Mouse (Mus musculus): ENCODE results near the gene Ncor2. TPM values are rescaled to one million over a fixed set of nuclear protein-coding genes. Genes with fewer than 3 reads are reported as not detected.

The Ncor2 gene
- total and polyA plus RNA-seq, 3 experiments: 5.0 to 46.8 TPM; not detected in 1

GRCm38 (mm10) chr5:125177481-125178134, 1.4 kb downstream of the Ncor2 start (continued):
- TF ChIP-seq MEF2A (IDR thresholded peaks at IDR 0.05; ENCODE audit: extremely low read depth, insufficient replicate concordance, low read depth, low read length, poor library complexity, severe bottlenecking): no peak
- no peak for TF ChIP-seq TAL1 (IDR thresholded peaks at IDR 0.05; ENCODE audit: low read length)
- TF ChIP-seq ZNF384 (IDR thresholded peaks at IDR 0.05; ENCODE audit: low read depth, low read length): peak; percentile 58; the same call in 1 of the 2 replicates
- TF ChIP-seq ZC3H11A (IDR thresholded peaks at IDR 0.05; ENCODE audit: low read depth, low read length): no peak
- no peak for TF ChIP-seq SMC3 (IDR thresholded peaks at IDR 0.05; ENCODE audit: low read depth, low read length)
- peak; percentile 77 for TF ChIP-seq TBP (IDR thresholded peaks at IDR 0.05; ENCODE audit: low read depth, low read length)
- TF ChIP-seq MAX (IDR thresholded peaks at IDR 0.05; ENCODE audit: low read length): no peak
- 0 out of 2 replicates have a peak, but pooled peaks have one; percentile 20 for TF ChIP-seq MAZ (IDR thresholded peaks at IDR 0.05; ENCODE audit: low read depth, low read length)
- no peak; a peak in 1 of 4 replicates for TF ChIP-seq POLR2A (IDR thresholded peaks at IDR 0.05; ENCODE audit: control insufficient read depth in 1 of 2, insufficient read depth in 1 of 2, low read depth in 1 of 2, low read length in 2 of 2, poor library complexity in 1 of 2)
- peak in 1 of 3 experiments; percentile 13; a peak in 1 of 6 replicates for TF ChIP-seq CTCF (IDR thresholded peaks at IDR 0.05 in 2 of 3, conservative IDR thresholded peaks at IDR 0.05 in 1 of 3; ENCODE audit: control insufficient read depth in 1 of 3, insufficient read depth in 1 of 3, low read depth in 2 of 3, low read length in 3 of 3, poor library complexity in 1 of 3, severe bottlenecking in 1 of 3)
- peak; percentile 44 for TF ChIP-seq SIN3A (IDR thresholded peaks at IDR 0.05; ENCODE audit: low read length)
- TF ChIP-seq GATA1 (IDR thresholded peaks at IDR 0.05; ENCODE audit: low read depth, low read length): no peak
- TF ChIP-seq BHLHE40 (IDR thresholded peaks at IDR 0.05; ENCODE audit: borderline replicate concordance, low read depth, low read length): no peak
- TF ChIP-seq E2F4 (IDR thresholded peaks at IDR 0.05; ENCODE audit: borderline replicate concordance, low read depth, low read length): no peak
- no peak for TF ChIP-seq HCFC1 (IDR thresholded peaks at IDR 0.05; ENCODE audit: low read depth, low read length)
- TF ChIP-seq CHD2 (IDR thresholded peaks at IDR 0.05; ENCODE audit: low read length): no peak
- TF ChIP-seq CHD1 (IDR thresholded peaks at IDR 0.05; ENCODE audit: low read depth, low read length): no peak
- no peak for TF ChIP-seq ETS1 (IDR thresholded peaks at IDR 0.05; ENCODE audit: low read depth, low read length)
- peak; percentile 21; the same call in 1 of the 2 replicates for TF ChIP-seq MXI1 (IDR thresholded peaks at IDR 0.05; ENCODE audit: low read depth, low read length)
- TF ChIP-seq USF2 (IDR thresholded peaks at IDR 0.05; ENCODE audit: borderline replicate concordance in 1 of 2, insufficient read depth in 1 of 2, low read depth in 1 of 2, low read length in 2 of 2): no peak
- no peak for TF ChIP-seq RAD21 (IDR thresholded peaks at IDR 0.05; ENCODE audit: low read depth, low read length)

- H3K36me3 ChIP-seq (ENCODE audit: control insufficient read depth in 1 of 2, insufficient read depth in 2 of 2, low read length in 2 of 2): no peaks in the 10 kb centered on the region
- no peak for DNase-seq (ENCODE audit: low read depth, low spot score)
- no peak overlapping the region for H3K9ac ChIP-seq (ENCODE audit: control insufficient read depth, low read depth, low read length, poor library complexity, severe bottlenecking)
- peaks cover 0 to 13% of the 10 kb centered on the region in 2 experiments; a peak in 2 of 4 replicates for H3K4me1 ChIP-seq (ENCODE audit: control insufficient read depth in 1 of 2, insufficient read depth in 2 of 2, low read length in 2 of 2)
- no peaks in the 10 kb centered on the region for H3K27me3 ChIP-seq (ENCODE audit: control insufficient read depth in 1 of 2, insufficient read depth in 2 of 2, low read length in 2 of 2)
- H3K79me2 ChIP-seq (ENCODE audit: control insufficient read depth, insufficient read depth, low read length, poor library complexity): peaks cover 63% of the 10 kb centered on the region
- TF ChIP-seq CTCF (IDR thresholded peaks at IDR 0.05 in 2 of 3, conservative IDR thresholded peaks at IDR 0.05 in 1 of 3; ENCODE audit: control insufficient read depth in 1 of 3, insufficient read depth in 1 of 3, low read depth in 2 of 3, low read length in 3 of 3, poor library complexity in 1 of 3, severe bottlenecking in 1 of 3): no peak
- no peak for TF ChIP-seq SIN3A (IDR thresholded peaks at IDR 0.05; ENCODE audit: low read length)
- TF ChIP-seq ZC3H11A (IDR thresholded peaks at IDR 0.05; ENCODE audit: low read depth, low read length): no peak
- TF ChIP-seq TBP (IDR thresholded peaks at IDR 0.05; ENCODE audit: low read depth, low read length): no peak
- no peak overlapping the region for H3K27ac ChIP-seq (ENCODE audit: control insufficient read depth, low read depth, low read length)
- no peaks in the 10 kb centered on the region for H3K9me3 ChIP-seq (replicated peaks; ENCODE audit: insufficient read depth, low read length)
- peak overlapping the region in 1 of 2 experiments; percentile 89; a peak in 1 of 4 replicates for H3K4me3 ChIP-seq (ENCODE audit: control insufficient read depth in 1 of 2, insufficient read depth in 1 of 2, low read depth in 2 of 2, low read length in 2 of 2)
Measured at GRCm38 (mm10) chr5:125176864-125177263, 2.2 kb downstream of the Ncor2 start.
